24 mouse cellular contexts compared by ENCODE assay signal in the genomic region with DNA sequence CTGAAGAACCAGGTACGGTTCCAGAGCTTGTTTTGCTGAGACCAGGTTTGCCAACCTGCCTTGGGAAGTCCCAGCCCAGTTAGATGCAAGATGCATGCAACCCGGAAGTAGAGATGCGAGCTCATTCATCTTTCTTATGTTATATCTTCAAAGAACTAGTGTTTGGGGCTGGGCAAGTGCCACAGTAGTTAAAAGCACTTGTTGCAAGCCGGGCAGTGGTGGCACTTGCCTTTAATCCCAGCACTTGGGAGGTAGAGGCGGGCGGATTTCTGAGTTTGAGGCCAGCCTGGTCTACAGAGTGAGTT. TPM values are rescaled to one million over a fixed set of nuclear protein-coding genes. Genes with fewer than 3 reads are reported as not detected.
"Had no signal": no experiment of that assay in that cellular context is flagged by ENCODE, and none has a peak within 500 bp of the region (broad histone marks: within the 10 kb centered on the region; RNA-seq: fewer than 3 reads in every experiment).

No protein-coding gene starts in this region.

- H3K4me1 ChIP-seq: kidney, embryonic 15.5 days; neural tube, embryonic 12.5 days; neural tube, embryonic 15.5 days had no signal

- H3K27me3 ChIP-seq: kidney, embryonic 15.5 days; liver, embryonic 13.5 days; neural tube, embryonic 12.5 days; neural tube, embryonic 15.5 days had no signal

- H3K36me3 ChIP-seq: kidney, embryonic 15.5 days; liver, embryonic 13.5 days; neural tube, embryonic 12.5 days; neural tube, embryonic 15.5 days had no signal

- H3K4me3 ChIP-seq: kidney, embryonic 15.5 days; left cerebral cortex, adult 2 months; liver, embryonic 13.5 days; neural tube, embryonic 12.5 days; neural tube, embryonic 15.5 days had no signal

- DNase-seq: kidney, postnatal 10 days; kidney, postnatal 36 days; layer of hippocampus, postnatal 36 days; liver, embryonic 13.5 days; lung, adult 2 months; lung, postnatal 14 days; lung, postnatal 4 days; midbrain, embryonic 14.5 days; right cerebral cortex, adult 18-20 months; right cerebral cortex, postnatal 14 days; right cerebral cortex, postnatal 4 days; thymus, adult 18-20 months; thymus, postnatal 14 days; thymus, postnatal 4 days had no signal

- H3K27ac ChIP-seq: kidney, embryonic 15.5 days; left cerebral cortex, adult 2 months; liver, embryonic 13.5 days; neural tube, embryonic 12.5 days; neural tube, embryonic 15.5 days had no signal

- H3K9me3 ChIP-seq: kidney, embryonic 15.5 days; liver, embryonic 13.5 days; neural tube, embryonic 12.5 days; neural tube, embryonic 15.5 days had no signal

RNA-seq across cellular contexts. Expression of a gene that starts 37.5 kb away (rescaled TPM):
- polyA plus RNA-seq: kidney, embryonic 15.5 days; limb, embryonic 11.5 days; liver, embryonic 13.5 days; liver, embryonic 16.5 days; lung, embryonic 16.5 days; midbrain, embryonic 11.5 days; midbrain, embryonic 14.5 days; midbrain, postnatal 0 days; neural tube, embryonic 12.5 days; neural tube, embryonic 15.5 days; stomach, embryonic 16.5 days had no signal
